Mouse (Mus musculus) cortical plate, adult 2 months (tissue): ENCODE data around the gene Cnnm3.

ENCODE experiments used
- CTCF ChIP-seq: fragments of 200-500 bp; IDR thresholded peaks from 2 replicates; pipeline ENCODE4 v1.5.1; 2011; ENCODE audit warnings: mild to moderate bottlenecking, control low read depth, low read length; ENCODE audit not compliant: insufficient read depth; ENCODE audit errors: extremely low read depth
- POLR2A ChIP-seq: fragments of 200-500 bp; IDR thresholded peaks from 2 replicates; pipeline ENCODE4 v1.6.1; 2011; ENCODE audit warnings: mild to moderate bottlenecking, low read length, control low read depth; ENCODE audit not compliant: insufficient read depth; ENCODE audit errors: extremely low read depth

DNA sequence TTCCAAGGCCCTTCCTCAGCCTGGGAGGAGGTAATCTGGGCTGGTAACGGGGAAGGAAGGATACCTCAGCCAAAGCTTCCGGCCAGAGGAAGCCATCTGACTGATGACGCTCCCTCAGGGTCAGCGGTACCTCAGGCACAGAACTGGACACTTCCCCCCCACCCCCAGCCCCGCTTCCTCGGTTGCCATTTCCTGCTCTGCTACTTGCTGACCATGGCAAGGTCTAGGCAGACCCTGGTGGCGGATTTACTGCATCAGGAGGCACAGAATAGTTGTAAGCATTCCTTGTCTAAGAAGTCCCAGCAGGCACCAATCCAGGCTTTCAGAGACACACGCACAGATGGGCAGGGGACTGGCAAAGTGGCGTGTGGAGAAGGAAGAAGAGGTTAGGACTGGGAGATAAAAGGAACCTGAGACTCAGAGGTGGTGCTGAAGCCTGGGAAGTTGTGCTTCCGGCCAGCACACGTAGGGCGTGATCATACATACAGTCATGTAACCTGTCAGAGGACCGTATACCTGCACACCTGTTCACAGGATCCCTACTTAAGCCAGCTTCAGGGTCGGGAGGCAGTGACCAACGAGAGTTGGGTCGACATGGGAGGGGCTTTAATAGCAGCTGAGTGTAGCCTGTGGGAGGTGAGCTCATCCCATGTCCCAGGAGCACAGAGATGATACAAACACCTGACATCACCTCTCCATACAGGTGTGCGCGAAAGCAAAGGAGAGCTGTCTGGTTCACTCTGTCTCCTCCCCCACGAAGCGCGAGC is 43.1 kb downstream of the Cnnm3 start:
- TF ChIP-seq CTCF (no peak), POLR2A (no peak)
